Mouse (Mus musculus): Measurements from ENCODE around the gene Nit1.

The Nit1 gene

DNA sequence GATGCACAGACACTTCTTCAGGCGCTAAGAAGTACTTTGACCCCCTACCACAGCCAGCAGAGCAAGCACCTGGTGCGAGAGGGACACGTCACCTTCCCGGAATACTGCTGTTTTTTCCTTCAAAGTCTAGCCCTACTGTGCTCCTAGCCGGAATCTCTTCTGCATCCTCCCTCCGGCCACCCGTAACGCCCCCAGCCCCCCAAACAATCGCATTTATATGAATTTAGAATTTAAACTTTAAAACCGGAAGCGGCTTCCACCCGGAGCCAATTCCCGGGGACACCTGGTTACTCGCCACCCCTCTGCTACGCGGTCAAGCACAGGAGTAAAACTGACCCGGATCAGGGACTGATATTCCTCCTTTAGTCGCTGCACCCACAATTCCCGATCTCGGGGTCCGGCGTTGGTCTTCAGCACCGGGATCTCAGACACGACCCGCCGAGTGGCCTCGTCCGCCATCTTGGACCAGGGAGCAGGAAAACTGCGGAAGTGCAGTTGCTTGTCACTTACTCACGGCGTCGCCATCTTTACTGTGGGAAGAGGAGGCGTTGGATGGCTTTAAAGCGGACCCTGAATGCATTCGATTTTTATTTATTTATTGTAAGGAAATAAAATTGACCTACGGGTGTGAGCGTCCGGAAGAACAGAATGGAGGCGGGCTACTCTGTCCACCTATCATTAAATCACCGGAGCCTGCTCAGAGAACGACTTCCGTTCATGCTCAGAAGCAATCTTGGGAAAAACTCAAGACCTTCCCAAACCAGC lies 51.0 kb downstream of the Nit1 start, which contains the start of gene Ufc1:
TSS of gene Ufc1 (minus strand) at position 727 of the 765 bp plus-strand sequence.
- in situ Hi-C loops (cut with MseI, MboI), result no loop called here

DNA sequence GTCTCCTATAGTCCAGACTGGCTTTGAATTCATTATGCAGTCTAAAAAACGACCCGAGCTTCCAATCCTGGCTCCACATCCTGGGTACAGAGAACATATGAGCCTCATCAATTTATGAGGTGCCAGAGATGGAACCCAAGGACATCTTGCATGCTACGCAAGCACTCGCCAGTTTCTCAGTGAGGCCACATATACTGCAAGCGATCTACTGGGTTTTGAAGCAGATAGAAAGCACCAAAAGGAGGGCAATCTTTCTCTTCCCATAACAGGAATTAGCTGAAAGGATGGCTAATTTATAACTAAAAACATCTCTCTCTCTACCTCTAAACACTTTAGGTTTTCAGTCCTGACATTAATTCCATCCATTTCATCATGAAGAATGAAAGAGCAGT lies 51.5 kb downstream of the Nit1 start:
- in situ Hi-C loops (cut with MseI, MboI), result no loop called here

DNA sequence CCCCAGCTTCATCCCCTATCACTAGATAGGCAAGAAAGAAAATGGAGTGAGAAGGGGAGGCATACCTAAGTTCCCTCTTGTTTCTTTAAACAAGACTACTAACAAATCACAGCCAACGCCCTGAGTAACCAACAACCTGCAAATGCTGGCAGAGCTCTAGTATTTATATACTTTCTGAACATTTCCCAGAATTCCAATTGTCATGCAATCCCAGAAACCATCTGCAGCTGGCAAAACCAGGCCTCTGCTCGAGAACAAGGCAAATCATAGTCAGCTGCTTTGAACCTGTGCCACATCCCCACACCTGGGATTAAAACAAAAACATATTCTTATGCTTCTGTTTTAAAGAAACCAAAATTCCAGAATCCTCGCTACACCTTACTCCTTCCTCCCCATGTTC lies 52.1 kb downstream of the Nit1 start:
- in situ Hi-C loops (cut with MseI, MboI), result no loop called here

DNA sequence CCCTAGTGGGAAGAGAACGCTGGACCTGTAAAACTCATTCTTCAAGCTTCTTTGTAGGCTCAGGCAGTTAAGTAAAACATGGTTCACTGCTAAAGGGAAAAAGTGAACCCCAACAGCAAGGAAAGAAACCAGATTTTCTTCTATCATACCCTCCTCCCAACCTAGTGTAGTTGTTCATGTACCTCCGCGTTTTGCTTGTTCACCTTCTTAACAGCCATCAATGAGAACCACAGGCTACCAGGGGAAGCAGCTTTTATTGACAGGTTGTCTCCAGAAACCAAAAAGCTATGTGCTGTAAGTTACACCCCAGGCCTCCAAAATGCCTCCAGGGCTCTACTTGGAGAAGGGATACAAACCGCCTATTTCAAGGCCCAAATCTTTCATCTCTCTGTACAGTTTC lies 57.1 kb downstream of the Nit1 start:
- in situ Hi-C loops (cut with MseI, MboI), result no loop called here
